Mouse (Mus musculus) urinary bladder, postnatal 36 days (tissue): Measurements from ENCODE around the gene Tysnd1.

Experiments
- DNase-seq, 2 experiments: peaks; one replicate each; pipeline ENCODE4 v3.0.0; 2022; ENCODE audit warnings: low spot score in 2 of 2, mixed read lengths in 1 of 2

Gene Tysnd1

DNA sequence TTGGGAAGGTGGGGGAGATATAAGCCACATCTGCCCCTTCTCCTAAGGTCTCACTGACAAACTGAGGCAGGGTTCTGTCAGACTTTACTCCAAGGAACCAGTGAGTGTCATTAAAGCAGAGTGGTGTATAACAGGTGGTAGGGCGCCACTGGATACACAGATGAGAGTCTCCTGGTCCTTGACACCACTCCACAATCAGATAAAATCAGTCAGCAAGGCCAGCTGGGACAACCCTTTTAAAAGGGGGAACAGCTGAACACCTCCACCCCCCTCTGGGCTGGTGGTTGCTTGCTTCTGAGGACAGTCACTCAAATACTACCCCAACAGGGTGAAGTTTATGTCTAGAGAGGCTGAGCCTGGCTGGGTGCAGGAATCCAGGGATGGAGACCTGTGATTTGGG, 42.2 kb downstream of the Tysnd1 start:
- no peak for DNase-seq

DNA sequence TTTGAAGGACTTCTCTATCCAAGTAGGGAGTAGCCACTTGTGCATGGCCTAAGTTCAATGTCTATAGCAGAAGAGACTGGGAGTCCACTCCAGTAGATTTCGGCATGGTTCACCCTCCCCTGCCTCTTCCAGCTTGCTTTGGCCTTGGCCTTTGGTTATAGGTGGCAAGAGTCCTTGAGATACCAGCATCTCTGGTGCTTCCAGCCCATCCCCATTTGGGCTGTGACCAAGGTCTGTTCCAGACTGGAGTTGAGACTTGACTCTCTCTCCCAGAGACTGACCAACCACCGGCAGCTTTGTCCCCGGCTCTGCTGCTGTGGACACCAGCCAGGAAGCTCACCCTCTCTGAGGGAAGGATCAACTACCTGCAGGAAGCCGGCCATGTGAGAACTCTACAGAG, 42.8 kb downstream of the Tysnd1 start:
- no peak for DNase-seq

DNA sequence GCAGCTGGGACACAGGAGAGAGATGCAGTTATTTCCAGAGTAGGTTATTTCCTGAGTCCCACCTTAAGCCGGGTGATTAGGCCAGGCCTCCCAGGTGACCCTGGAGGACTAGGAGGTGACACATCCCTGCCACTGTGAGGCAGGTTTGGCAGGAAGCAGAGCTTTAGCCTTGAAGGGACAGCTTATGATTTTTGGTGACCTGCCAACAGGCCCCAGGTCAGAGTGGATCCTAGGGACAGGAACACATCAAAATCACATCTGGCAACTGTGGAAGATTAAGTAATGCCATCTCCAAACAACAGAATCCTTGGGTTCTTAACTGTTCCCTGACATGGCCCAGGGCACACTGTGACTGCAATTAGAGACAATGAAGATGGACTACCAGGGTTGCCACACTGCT, 46.0 kb downstream of the Tysnd1 start:
- no peak for DNase-seq

DNA sequence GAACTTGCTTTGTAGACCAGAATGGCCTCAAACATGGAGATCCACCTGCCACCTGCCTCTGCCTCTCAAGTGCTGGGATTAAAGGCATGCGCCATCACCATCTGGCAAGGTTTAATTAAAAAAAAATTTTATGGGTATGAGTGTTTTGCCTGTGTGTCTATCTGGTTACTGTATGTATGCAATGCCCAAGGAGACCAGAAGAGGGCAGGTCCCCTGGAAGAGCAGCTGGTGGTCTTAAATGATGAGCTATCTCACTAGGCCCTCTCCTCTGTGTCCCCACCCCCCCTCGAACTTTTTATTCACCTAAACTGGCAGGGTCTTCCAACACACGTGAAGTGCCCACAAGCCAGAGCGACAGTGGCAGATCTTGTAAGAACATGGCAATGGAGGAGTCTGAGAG, 46.6 kb downstream of the Tysnd1 start:
- DNase-seq = no peak

DNA sequence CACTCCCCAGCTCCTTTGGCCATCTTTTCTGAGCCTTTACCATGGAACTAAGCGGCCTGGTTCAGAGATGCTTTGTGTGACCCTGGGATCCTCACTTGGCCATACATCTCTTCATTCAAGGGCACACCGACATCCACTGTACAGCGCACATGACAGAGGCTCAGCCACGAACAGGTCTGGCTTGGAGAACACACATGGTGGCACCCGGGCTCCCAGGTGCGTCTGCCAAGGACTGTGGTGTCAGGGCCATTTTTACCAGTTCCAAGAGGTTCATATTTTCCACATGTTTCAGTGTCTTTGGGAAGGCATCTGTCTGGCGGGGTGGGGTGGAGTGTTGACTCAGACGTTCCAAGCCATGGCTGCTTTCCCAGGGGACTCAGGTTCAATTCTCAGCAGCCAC, 47.0 kb downstream of the Tysnd1 start:
- DNase-seq = no peak

DNA sequence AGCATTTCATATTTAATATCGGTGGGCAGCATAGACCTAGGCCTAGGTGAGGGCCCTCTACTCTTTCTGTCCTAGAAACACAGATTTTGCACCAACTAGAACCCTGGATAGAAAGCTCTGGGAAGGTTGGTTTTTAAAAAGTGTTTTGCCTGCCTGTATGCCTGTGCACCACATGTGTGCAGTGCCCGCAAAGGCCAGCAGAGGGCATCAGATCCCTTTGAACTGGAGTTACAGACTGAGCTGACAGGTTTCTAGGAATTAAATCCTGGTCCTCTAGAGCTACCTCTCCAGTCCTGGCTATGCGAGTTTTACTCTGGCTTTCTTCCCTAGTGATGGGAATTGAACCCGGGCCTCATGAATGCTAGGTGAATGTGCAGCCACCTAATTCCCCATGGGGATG, 49.8 kb downstream of the Tysnd1 start:
- no peak for DNase-seq

DNA sequence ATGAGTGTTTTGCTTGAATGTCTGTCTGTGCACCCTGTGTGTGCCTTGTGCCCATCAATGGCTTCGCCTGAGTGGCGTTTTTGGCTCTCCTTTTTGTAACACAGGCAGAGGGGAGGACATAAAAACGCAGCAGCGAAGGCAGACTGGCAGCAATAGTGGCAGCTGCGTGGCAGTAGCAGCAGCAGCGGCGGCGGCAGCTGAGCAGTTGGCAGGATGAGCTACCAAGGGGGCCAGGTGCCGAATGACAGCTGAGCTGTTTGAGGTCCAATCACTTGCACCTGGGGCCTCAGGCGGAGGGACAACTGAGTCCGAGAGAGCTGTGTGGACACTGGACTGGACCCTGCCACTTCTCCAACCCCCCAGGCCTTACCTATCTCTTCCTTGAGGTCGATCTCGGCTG, 52.0 kb downstream of the Tysnd1 start:
- no peak for DNase-seq

DNA sequence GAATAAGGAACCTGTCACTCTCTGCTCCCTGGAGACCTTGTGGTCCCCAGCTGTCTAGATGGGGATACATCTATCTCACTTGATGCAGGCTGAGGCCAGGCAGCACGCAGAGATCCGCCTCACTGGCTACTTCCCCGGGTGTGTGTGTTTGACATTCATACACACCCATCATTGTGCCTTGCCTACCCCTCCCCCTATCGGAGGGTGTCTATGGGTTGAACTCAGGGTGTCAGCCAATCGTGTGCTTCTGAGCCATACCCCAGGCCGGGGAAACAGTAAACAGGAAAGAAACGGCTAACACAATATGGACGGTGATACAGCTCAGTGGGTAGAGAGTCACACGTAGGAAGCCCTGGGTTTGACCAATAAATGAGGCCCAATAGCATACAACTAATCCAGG, 54.7 kb downstream of the Tysnd1 start:
- no peak for DNase-seq

DNA sequence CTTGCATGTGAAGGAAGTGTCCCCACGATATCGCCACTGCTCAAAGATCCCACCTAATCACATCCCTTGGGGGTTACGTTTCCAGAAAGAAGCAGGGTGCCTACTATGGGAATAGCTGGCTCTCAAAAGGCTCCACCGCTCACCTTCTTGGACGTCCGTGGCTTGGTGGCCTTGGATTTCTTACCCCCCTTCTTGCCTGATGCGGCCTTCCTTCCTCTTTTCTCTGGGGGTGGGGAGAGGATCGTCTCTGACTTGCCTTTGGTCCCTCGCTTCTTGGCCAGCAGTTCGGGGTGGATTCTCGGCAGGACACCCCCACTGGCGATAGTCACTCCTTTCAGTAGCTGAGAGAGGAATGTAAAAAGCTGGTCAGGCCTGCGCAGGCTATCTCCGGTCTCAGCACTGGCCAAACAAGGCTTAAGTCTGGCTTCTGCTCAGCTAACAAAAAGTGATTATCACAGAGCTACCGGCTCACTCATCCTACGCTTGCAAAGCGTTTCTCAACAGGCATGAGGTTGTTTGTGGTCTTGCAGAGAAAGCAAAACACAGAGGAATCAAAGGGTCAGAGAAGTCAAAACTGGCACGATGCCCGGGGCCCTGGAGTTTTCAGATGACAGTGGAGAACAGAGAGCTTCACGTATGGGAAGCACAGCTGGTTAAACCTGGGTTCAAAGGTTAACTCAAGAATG, 56.4 kb downstream of the Tysnd1 start:
- no peak for DNase-seq
